Mouse (Mus musculus): ENCODE measurements at regions not wholly inside any gene's neighbourhood (a gene's known extent, or its start where the extent isn't known, plus 50 kb on each side); places are given as distances from the start of the nearest gene placed in this dataset.
"Not testable (repeated sequence)": the region's sequence is repeated elsewhere in the genome, so short reads cannot be mapped to it uniquely, and the experiment has no call there.

- no peaks in the 10 kb centered on the region for H3K27me3 ChIP-seq (ENCODE audit: control insufficient read depth, insufficient read depth, low read length)
- H3K9ac ChIP-seq (ENCODE audit: low read length) = no peak overlapping the region
- H3K9me3 ChIP-seq (ENCODE audit: control insufficient read depth, low read length) = no peaks in the 10 kb centered on the region
- H3K4me3 ChIP-seq (ENCODE audit: control insufficient read depth in 1 of 2, insufficient read depth in 1 of 2, low read depth in 1 of 2, low read length in 2 of 2) = no peak overlapping the region
- peaks cover 6% of the 10 kb centered on the region in 2 experiments; a peak in 2 of 4 replicates for H3K4me1 ChIP-seq (ENCODE audit: control insufficient read depth in 2 of 2, insufficient read depth in 2 of 2, low read length in 2 of 2)
- no peak overlapping the region for H3K4me2 ChIP-seq (ENCODE audit: low read length)
- ATAC-seq (ENCODE audit: insufficient number of reproducible peaks, insufficient read depth, low FRiP score, low read depth) = no peak
- H3K36me3 ChIP-seq (ENCODE audit: control insufficient read depth, insufficient read depth, low read length) = no peaks in the 10 kb centered on the region
- H3K27ac ChIP-seq (replicated peaks in 1 of 2; ENCODE audit: control insufficient read depth in 1 of 2, insufficient read depth in 1 of 2, low read depth in 2 of 2, low read length in 2 of 2) = no peak overlapping the region
- 82% methylated on average over 12 of the region's 12 CpGs for WGBS
Measured at GRCm38 (mm10) chr10:117465058-117465660, 85.3 kb upstream of the Cpsf6 start.

DNA sequence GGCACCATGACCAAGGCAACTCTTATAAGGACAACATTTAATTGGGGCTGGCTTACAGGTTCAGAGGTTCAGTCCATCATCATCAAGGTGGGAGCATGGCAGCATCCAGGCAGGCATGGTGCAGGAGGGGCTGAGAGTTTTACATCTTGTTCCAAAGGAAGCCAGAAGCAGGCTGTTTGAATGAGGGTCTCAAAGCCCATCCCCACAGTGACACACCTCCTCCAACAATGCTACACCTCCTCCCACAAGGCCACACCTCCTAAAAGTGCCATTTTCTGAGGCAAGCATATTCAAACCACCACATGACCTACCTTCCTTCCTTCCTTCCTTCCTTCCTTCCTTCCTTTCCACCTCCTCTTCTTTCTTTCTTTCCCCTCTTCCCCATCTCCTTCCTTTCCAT lies 84.5 kb upstream of the Cpsf6 start:
- not testable (repeated sequence) for ATAC-seq (ENCODE audit: insufficient number of reproducible peaks, insufficient read depth, low FRiP score, low read depth); H3K9ac ChIP-seq (ENCODE audit: low read length); H3K4me1 ChIP-seq (ENCODE audit: control insufficient read depth in 2 of 2, insufficient read depth in 2 of 2, low read length in 2 of 2); H3K36me3 ChIP-seq (ENCODE audit: control insufficient read depth, insufficient read depth, low read length); H3K9me3 ChIP-seq (ENCODE audit: control insufficient read depth, low read length); H3K27me3 ChIP-seq (ENCODE audit: control insufficient read depth, insufficient read depth, low read length); H3K27ac ChIP-seq (replicated peaks in 1 of 2; ENCODE audit: control insufficient read depth in 1 of 2, insufficient read depth in 1 of 2, low read depth in 2 of 2, low read length in 2 of 2); H3K4me2 ChIP-seq (ENCODE audit: low read length); H3K4me3 ChIP-seq (ENCODE audit: control insufficient read depth in 1 of 2, insufficient read depth in 1 of 2, low read depth in 1 of 2, low read length in 2 of 2)

DNA sequence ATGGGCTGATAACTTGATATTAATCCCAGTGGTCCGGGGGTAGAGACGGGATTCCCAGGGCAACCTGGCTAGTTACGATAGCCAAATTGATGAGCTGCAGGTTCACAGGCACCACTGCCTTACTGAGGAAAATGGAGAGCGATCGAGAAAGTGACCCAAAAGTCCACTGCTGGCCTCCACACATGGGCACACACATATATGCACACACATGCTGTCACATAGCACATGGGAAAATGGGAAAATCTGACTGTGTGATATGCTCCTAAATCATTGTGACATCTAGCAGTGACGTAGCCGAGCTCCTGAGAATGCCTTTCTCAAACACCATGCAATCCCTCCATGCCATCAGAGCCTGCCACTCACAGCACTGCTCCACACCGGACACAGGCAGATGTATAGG lies 83.8 kb upstream of the Cpsf6 start:
- H3K9ac ChIP-seq (ENCODE audit: low read length) = no peak overlapping the region
- no peaks in the 10 kb centered on the region for H3K27me3 ChIP-seq (ENCODE audit: control insufficient read depth, insufficient read depth, low read length)
- H3K9me3 ChIP-seq (ENCODE audit: control insufficient read depth, low read length) = no peaks in the 10 kb centered on the region
- peaks cover 6% of the 10 kb centered on the region in 2 experiments; a peak in 2 of 4 replicates for H3K4me1 ChIP-seq (ENCODE audit: control insufficient read depth in 2 of 2, insufficient read depth in 2 of 2, low read length in 2 of 2)
- H3K4me2 ChIP-seq (ENCODE audit: low read length) = no peak overlapping the region
- H3K27ac ChIP-seq (replicated peaks in 1 of 2; ENCODE audit: control insufficient read depth in 1 of 2, insufficient read depth in 1 of 2, low read depth in 2 of 2, low read length in 2 of 2) = no peak overlapping the region
- H3K36me3 ChIP-seq (ENCODE audit: control insufficient read depth, insufficient read depth, low read length) = no peaks in the 10 kb centered on the region
- no peak overlapping the region for H3K4me3 ChIP-seq (ENCODE audit: control insufficient read depth in 1 of 2, insufficient read depth in 1 of 2, low read depth in 1 of 2, low read length in 2 of 2)
- 89% methylated on average over 8 of the region's 8 CpGs for WGBS
- ATAC-seq (ENCODE audit: insufficient number of reproducible peaks, insufficient read depth, low FRiP score, low read depth) = no peak

DNA sequence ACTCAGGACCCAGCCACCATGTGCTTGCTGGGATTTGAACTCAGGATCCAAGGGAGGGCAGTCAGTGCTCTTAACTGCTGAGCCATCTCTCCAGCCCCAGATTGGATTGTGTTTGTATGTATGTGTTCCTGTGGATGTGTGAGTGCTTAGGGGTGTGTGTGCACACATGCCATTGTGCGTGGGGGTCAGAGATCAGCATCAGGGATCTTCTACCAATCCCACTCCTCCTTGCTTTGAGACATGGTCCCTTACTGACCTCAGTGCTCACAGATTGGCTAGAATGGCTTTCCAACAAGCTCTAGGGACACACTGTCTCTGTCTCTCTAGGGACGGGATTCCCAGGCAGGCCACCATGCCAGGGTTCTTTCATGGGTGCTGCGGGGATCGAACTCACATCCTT lies 83.1 kb upstream of the Cpsf6 start:
- H3K27me3 ChIP-seq (ENCODE audit: control insufficient read depth, insufficient read depth, low read length) = no peaks in the 10 kb centered on the region
- H3K9me3 ChIP-seq (ENCODE audit: control insufficient read depth, low read length) = no peaks in the 10 kb centered on the region
- H3K9ac ChIP-seq (ENCODE audit: low read length) = no peak overlapping the region
- H3K4me1 ChIP-seq (ENCODE audit: control insufficient read depth in 2 of 2, insufficient read depth in 2 of 2, low read length in 2 of 2) = peaks cover 6% of the 10 kb centered on the region in 2 experiments; a peak in 2 of 4 replicates
- WGBS = 99% methylated on average over 4 of the region's 4 CpGs
- no peak overlapping the region for H3K27ac ChIP-seq (replicated peaks in 1 of 2; ENCODE audit: control insufficient read depth in 1 of 2, insufficient read depth in 1 of 2, low read depth in 2 of 2, low read length in 2 of 2)
- ATAC-seq (ENCODE audit: insufficient number of reproducible peaks, insufficient read depth, low FRiP score, low read depth) = no peak
- no peak overlapping the region for H3K4me2 ChIP-seq (ENCODE audit: low read length)
- no peaks in the 10 kb centered on the region for H3K36me3 ChIP-seq (ENCODE audit: control insufficient read depth, insufficient read depth, low read length)
- no peak overlapping the region for H3K4me3 ChIP-seq (ENCODE audit: control insufficient read depth in 1 of 2, insufficient read depth in 1 of 2, low read depth in 1 of 2, low read length in 2 of 2)

DNA sequence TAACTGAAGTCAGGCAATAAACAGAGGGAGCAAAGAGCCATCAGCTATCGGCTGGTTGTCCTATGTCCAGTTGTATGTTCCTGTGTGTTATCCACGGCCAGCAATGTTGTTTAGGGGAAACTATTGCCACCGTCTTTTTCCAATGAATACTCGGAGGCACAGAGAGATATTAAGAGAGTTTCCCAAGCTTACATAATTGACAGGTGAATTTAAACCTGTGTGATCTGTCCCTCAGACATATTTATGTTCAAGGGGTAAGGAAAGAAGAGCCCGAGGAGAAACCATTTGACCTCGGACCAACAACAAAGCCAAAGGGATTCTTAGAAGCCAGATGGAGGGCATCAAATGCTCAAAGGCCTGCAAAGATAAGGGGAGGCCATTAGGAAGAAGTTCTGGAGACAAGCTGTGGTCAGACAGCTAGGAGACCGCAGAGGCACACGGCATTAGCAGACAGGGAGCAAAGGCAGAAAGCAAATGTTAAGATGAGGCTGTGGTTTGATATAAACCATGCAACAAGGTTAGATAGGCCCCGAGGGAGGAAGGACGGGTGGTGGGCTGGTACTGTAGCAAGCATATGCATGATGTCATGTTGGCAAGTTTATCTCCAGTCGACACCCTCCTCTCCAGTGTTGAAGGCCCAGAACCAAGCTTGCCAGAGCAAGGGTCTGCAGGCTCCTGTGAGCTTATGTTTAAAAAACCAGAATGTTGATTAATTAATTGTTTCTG lies 82.1 kb upstream of the Cpsf6 start:
- no peak overlapping the region for H3K4me2 ChIP-seq (ENCODE audit: low read length)
- H3K27me3 ChIP-seq (ENCODE audit: control insufficient read depth, insufficient read depth, low read length) = no peaks in the 10 kb centered on the region
- WGBS = 29% methylated on average over 11 of the region's 11 CpGs
- peaks cover 6% of the 10 kb centered on the region in 2 experiments; a peak in 2 of 4 replicates for H3K4me1 ChIP-seq (ENCODE audit: control insufficient read depth in 2 of 2, insufficient read depth in 2 of 2, low read length in 2 of 2)
- no peak overlapping the region for H3K9ac ChIP-seq (ENCODE audit: low read length)
- no peaks in the 10 kb centered on the region for H3K9me3 ChIP-seq (ENCODE audit: control insufficient read depth, low read length)
- no peak overlapping the region for H3K4me3 ChIP-seq (ENCODE audit: control insufficient read depth in 1 of 2, insufficient read depth in 1 of 2, low read depth in 1 of 2, low read length in 2 of 2)
- H3K27ac ChIP-seq (replicated peaks in 1 of 2; ENCODE audit: control insufficient read depth in 1 of 2, insufficient read depth in 1 of 2, low read depth in 2 of 2, low read length in 2 of 2) = no peak overlapping the region
- ATAC-seq (ENCODE audit: insufficient number of reproducible peaks, insufficient read depth, low FRiP score, low read depth) = 0 out of 2 replicates have a peak, but pooled peaks have one; percentile 54
- no peaks in the 10 kb centered on the region for H3K36me3 ChIP-seq (ENCODE audit: control insufficient read depth, insufficient read depth, low read length)

- no peaks in the 10 kb centered on the region for H3K9me3 ChIP-seq (ENCODE audit: control insufficient read depth, low read length)
- H3K4me3 ChIP-seq (ENCODE audit: control insufficient read depth in 1 of 2, insufficient read depth in 1 of 2, low read depth in 1 of 2, low read length in 2 of 2) = no peak overlapping the region
- WGBS = 70% methylated on average over 4 of the region's 4 CpGs
- H3K4me1 ChIP-seq (ENCODE audit: control insufficient read depth in 2 of 2, insufficient read depth in 2 of 2, low read length in 2 of 2) = peaks cover 6% of the 10 kb centered on the region in 2 experiments; a peak in 2 of 4 replicates
- H3K4me2 ChIP-seq (ENCODE audit: low read length) = no peak overlapping the region
- no peaks in the 10 kb centered on the region for H3K27me3 ChIP-seq (ENCODE audit: control insufficient read depth, insufficient read depth, low read length)
- H3K9ac ChIP-seq (ENCODE audit: low read length) = no peak overlapping the region
- no peak overlapping the region for H3K27ac ChIP-seq (replicated peaks in 1 of 2; ENCODE audit: control insufficient read depth in 1 of 2, insufficient read depth in 1 of 2, low read depth in 2 of 2, low read length in 2 of 2)
- no peak for ATAC-seq (ENCODE audit: insufficient number of reproducible peaks, insufficient read depth, low FRiP score, low read depth)
- H3K36me3 ChIP-seq (ENCODE audit: control insufficient read depth, insufficient read depth, low read length) = no peaks in the 10 kb centered on the region
Measured at GRCm38 (mm10) chr10:117461261-117461660, 81.4 kb upstream of the Cpsf6 start.

- Histone ChIP-seq H3K9ac (ENCODE audit: low read length) (no peak overlapping the region), H3K4me2 (ENCODE audit: low read length) (no peak overlapping the region), H3K9me3 (ENCODE audit: control insufficient read depth, low read length) (no peaks in the 10 kb centered on the region), H3K4me1 (ENCODE audit: control insufficient read depth in 2 of 2, insufficient read depth in 2 of 2, low read length in 2 of 2) (peaks cover 6% of the 10 kb centered on the region in 2 experiments; a peak in 2 of 4 replicates), H3K27ac (replicated peaks in 1 of 2; ENCODE audit: control insufficient read depth in 1 of 2, insufficient read depth in 1 of 2, low read depth in 2 of 2, low read length in 2 of 2) (no peak overlapping the region), H3K27me3 (ENCODE audit: control insufficient read depth, insufficient read depth, low read length) (no peaks in the 10 kb centered on the region), H3K4me3 (ENCODE audit: control insufficient read depth in 1 of 2, insufficient read depth in 1 of 2, low read depth in 1 of 2, low read length in 2 of 2) (no peak overlapping the region), H3K36me3 (ENCODE audit: control insufficient read depth, insufficient read depth, low read length) (no peaks in the 10 kb centered on the region)
- ATAC-seq (ENCODE audit: insufficient number of reproducible peaks, insufficient read depth, low FRiP score, low read depth) = no peak
- 93% methylated on average over 6 of the region's 6 CpGs for WGBS
Measured at GRCm38 (mm10) chr10:117460366-117460730, 80.5 kb upstream of the Cpsf6 start.
